Mouse (Mus musculus) lung, adult 2 months (tissue): ENCODE measurements around the gene Taf1b.

Experiments
- CTCF ChIP-seq: fragments of 200-500 bp; IDR thresholded peaks from 2 replicates; pipeline ENCODE4 v1.5.1; 2011; ENCODE audit warnings: mild to moderate bottlenecking, low read length, control low read depth; ENCODE audit not compliant: insufficient read depth
- POLR2A ChIP-seq: fragments of 200-500 bp; IDR thresholded peaks from 2 replicates; pipeline ENCODE4 v1.6.1; 2011; ENCODE audit warnings: low read depth, mild to moderate bottlenecking, control low read depth, low read length, borderline replicate concordance; ENCODE audit errors: extremely low read depth

GRCm38 (mm10) chr12:24547686-24548085 is 49.5 kb downstream of the Taf1b start:
- TF ChIP-seq CTCF (no peak), POLR2A (no peak)
